Mouse (Mus musculus) ES-Bruce4 (cell line): ENCODE measurements around the gene Fam205c.

ENCODE experiments used
- CTCF ChIP-seq: IDR thresholded peaks from one replicate; pipeline ENCODE4 v1.8.1; 2011; ENCODE audit warnings: low read depth, low read length
- POLR2A ChIP-seq: IDR thresholded peaks from one replicate; pipeline ENCODE4 v1.8.1; 2011; ENCODE audit warnings: low read length; ENCODE audit not compliant: insufficient read depth

DNA sequence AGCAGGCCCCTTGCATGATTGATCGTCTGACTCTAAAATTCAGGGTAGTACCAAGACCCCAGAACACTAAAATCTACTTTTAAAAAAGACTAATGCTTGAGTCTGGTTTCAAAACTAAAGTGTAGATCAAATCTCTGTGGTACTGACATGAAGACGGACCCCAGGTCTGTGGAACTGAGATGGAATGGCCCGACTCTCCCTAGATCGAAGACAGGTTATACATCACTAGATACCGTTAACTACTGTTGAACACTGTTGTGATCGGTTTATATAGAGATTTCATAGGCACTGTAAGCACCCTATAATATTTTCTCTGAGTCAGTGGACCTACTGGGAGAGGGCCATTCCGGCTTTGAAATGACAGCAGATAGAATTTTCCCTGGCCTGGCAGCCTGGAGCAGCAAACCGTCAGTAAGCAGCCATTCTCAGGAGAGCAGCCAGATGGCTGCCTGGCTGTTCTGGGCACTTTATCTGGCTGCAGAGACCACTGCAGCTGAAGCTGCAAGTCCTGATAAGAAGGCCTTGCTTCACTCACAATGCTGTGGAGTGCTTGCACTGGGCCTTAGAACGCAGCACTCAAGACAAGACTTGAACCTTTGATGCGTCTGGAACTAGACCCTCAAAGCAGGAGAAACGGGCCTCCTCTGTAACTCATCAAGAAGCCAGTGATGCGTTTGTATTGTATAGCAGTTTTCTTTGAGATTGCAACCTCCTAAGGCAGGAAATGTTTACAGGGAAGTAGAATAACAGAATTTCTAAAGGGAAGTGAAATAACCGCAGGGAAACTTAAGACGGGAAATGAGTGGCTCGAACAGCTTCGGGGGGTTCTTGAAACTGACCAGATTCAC, 6.0 kb upstream of the Fam205c start:
- TF ChIP-seq POLR2A, result no peak
- no peak for TF ChIP-seq CTCF
